Mouse (Mus musculus) CD4-positive, CD25-positive, alpha-beta regulatory T cell, adult 4 months (primary cell): ENCODE results near the gene Ifi27. TPM values are rescaled to one million over a fixed set of nuclear protein-coding genes. Genes with fewer than 3 reads are reported as not detected.
"Not testable (repeated sequence)": the region's sequence is repeated elsewhere in the genome, so short reads cannot be mapped to it uniquely, and the experiment has no call there.

Experiments used
- ATAC-seq: one replicate; pipeline ENCODE4 v1.8.0; 2017
- polyA plus RNA-seq, 2 experiments: library from polyadenylated mRNA; unstranded; fragments of 100-300 nt; shearing (Covaris generic); gene quantifications; one replicate each; pipeline ENCODE4 v1.2.1; 2017

Ifi27 gene
- polyA plus RNA-seq, 2 experiments from 2014 or later: 343 to 436 TPM

GRCm38 (mm10) chr12:103456727-103457126 lies 22.7 kb downstream of the Ifi27 start:
- ATAC-seq: not testable (repeated sequence)

GRCm38 (mm10) chr12:103457140-103457539 lies 23.1 kb downstream of the Ifi27 start, which contains the start of gene Ifi27l2b:
Ifi27l2b (minus strand) TSS chr12:103457223.
- no peak for ATAC-seq

GRCm38 (mm10) chr12:103474481-103474880 lies 40.5 kb downstream of the Ifi27 start:
- no peak for ATAC-seq

GRCm38 (mm10) chr12:103476779-103477389 lies 42.9 kb downstream of the Ifi27 start:
- no peak for ATAC-seq

- no peak for ATAC-seq
Measured at GRCm38 (mm10) chr12:103477461-103478015, 43.5 kb downstream of the Ifi27 start.

GRCm38 (mm10) chr12:103481671-103482070 lies 47.7 kb downstream of the Ifi27 start:
- ATAC-seq: no peak

- ATAC-seq: no peak
Measured at GRCm38 (mm10) chr12:103482781-103483180, 48.8 kb downstream of the Ifi27 start.

- not testable (repeated sequence) for ATAC-seq
Measured at GRCm38 (mm10) chr12:103484200-103484972, 50.4 kb downstream of the Ifi27 start.

- no peak for ATAC-seq
Measured at GRCm38 (mm10) chr12:103486726-103487125, 52.7 kb downstream of the Ifi27 start.

- ATAC-seq: no peak
Measured at GRCm38 (mm10) chr12:103487276-103487675, 53.3 kb downstream of the Ifi27 start.

- no peak for ATAC-seq
Measured at GRCm38 (mm10) chr12:103487750-103488149, 53.7 kb downstream of the Ifi27 start.

Other genes starting within 250 kb of the Ifi27 start
- gene Prima1, start 192.1 kb upstream of the Ifi27 start, polyA plus RNA-seq: not detected
- gene Fam181a, start 123.2 kb upstream of the Ifi27 start, polyA plus RNA-seq: not detected
- gene Asb2, start 78.2 kb upstream of the Ifi27 start, polyA plus RNA-seq: 10 to 100 TPM; 25.2 to 31.4 TPM
- gene Otub2, start 45.5 kb upstream of the Ifi27 start, polyA plus RNA-seq: 1 to 10 TPM; 1.4 to 1.5 TPM
- gene 9330161L09Rik, start 26.4 kb upstream of the Ifi27 start, polyA plus RNA-seq: under 1 TPM in 1 of 2 experiments, not detected in 1; 0.90 TPM
- gene Ddx24, start 8.4 kb upstream of the Ifi27 start, polyA plus RNA-seq: 100 to 1,000 TPM; 250 to 324 TPM
- gene Ifi27l2a, start 9.5 kb downstream of the Ifi27 start, polyA plus RNA-seq: 1,000 to 10,000 TPM; 1,231 to 1,594 TPM
- under 1 TPM in 1 of 2 experiments, not detected in 1; 0.40 TPM for gene Ifi27l2b, start 23.0 kb downstream of the Ifi27 start, polyA plus RNA-seq
- under 1 TPM in 1 of 2 experiments, not detected in 1; 0.36 TPM for gene Ppp4r4, start 98.1 kb downstream of the Ifi27 start, polyA plus RNA-seq
- not detected for gene Serpina10, start 197.2 kb downstream of the Ifi27 start, polyA plus RNA-seq
- gene Serpina6, start 223.0 kb downstream of the Ifi27 start, polyA plus RNA-seq: not detected
- gene Serpina16, start 241.9 kb downstream of the Ifi27 start, polyA plus RNA-seq: not detected